Mouse (Mus musculus): Measurements from ENCODE around the gene Inha. TPM values are rescaled to one million over a fixed set of nuclear protein-coding genes. Genes with fewer than 3 reads are reported as not detected.

Inha gene
- polyA plus RNA-seq, 1 experiment from 2014 or later = 4.6 TPM

DNA sequence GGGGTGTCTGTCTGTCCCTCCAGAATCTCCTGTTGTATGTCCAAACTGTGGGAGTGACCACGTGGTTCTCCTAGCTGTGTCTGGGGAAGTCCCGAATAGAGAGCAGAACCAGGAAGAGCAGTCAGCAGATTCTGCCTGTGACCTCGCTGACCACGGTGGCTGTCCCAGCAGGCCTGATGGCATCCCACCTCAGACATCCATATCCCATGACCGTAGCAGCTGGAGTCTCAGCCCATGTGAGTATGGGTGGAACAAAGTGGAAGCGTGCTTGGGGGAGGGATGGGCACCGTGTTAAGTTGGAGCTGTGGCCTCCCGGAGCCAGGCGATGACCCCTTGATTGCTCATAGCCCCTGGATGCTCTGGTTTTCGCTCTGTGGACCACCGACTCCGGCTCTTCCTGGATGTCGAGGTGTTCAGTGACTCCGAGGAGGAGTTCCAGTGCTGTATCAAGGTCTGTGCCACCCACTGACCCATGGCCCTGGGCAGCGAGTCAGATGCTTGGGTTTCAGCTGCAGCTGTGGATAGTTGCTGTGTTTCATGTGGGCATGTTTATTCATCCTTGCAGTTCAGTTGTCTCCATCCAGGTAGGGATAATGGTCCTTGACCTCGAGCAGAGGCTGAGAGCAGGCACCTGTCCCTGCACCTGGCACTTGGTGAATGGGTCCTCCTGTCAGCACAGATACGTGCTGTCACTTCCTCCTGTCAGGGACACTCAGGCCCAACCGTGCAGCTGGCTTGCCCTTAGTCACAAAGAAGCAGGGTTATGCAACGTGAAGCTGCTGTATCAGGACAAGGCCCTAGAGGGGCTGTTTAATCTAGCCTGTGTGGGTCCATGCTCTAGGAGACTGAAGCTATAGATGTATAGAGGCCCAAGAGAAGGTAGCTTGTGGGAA is 25.6 kb downstream of the Inha start:
- no peak overlapping the region for H3K27ac ChIP-seq
- no peaks in the 10 kb centered on the region for H3K27me3 ChIP-seq
- no peak overlapping the region for H3K4me2 ChIP-seq
- H3K4me3 ChIP-seq = no peak overlapping the region
- peaks cover 38% of the 10 kb centered on the region; the same call in 1 of the 2 replicates for H3K36me3 ChIP-seq
- no peak overlapping the region for H3K9ac ChIP-seq
- no peaks in the 10 kb centered on the region for H3K9me3 ChIP-seq
- no peaks in the 10 kb centered on the region for H3K4me1 ChIP-seq
- ATAC-seq (ENCODE audit: borderline replicate concordance, extremely low read depth, low FRiP score, low TSS enrichment) = no peak
- 84% methylated on average over 19 of the region's 19 CpGs for WGBS

DNA sequence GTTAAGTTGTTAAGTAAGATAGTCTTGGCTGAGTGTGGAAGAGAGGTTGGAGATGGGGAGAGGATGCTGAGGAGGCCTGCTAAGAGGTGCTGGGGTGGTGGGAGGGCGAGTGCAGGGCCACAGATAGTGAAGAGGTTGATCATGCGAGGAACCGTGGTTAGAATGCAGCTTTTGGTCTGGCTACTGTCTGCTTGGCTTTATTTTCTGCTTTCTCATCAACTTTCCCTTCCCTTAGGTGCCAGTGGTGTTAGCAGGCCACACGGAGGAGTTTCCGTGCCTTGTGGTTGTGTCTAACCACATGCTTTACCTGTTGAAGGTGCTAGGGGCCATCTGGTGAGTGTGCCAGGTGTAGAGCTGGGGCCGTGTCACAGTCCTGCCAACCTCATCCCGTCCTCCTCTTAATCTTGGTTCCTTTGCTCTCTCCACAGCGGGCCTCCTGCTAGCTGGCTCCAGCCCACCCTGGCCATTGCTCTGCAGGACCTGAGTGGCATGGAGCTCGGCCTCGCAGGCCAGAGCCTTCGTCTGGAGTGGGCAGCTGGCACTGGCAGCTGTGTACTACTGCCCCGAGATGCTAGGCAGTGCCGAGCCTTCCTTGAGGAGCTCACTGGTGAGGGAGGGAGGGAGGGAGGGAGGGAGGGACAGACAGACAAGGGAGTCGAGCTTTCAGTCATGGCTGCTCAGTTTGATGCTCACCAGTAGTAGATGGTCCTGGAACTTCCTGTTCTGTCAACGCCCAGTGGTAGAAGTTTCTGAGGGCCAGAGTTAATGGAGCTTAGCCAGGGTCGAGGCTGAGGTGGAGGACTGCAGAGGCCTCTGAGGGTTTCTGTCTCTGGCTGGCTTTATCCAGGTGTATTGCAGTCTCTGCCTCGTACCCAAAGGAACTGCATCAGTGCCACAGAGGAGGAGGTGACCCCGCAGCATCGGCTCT is 26.7 kb downstream of the Inha start:
- H3K4me1 ChIP-seq = no peaks in the 10 kb centered on the region
- H3K9ac ChIP-seq = no peak overlapping the region
- WGBS = 84% methylated on average over 19 of the region's 19 CpGs
- no peak for ATAC-seq (ENCODE audit: borderline replicate concordance, extremely low read depth, low FRiP score, low TSS enrichment)
- no peak overlapping the region for H3K4me2 ChIP-seq
- no peaks in the 10 kb centered on the region for H3K27me3 ChIP-seq
- H3K27ac ChIP-seq = no peak overlapping the region
- H3K36me3 ChIP-seq = peaks cover 32% of the 10 kb centered on the region; the same call in 1 of the 2 replicates
- H3K4me3 ChIP-seq = no peak overlapping the region
- H3K9me3 ChIP-seq = no peaks in the 10 kb centered on the region

DNA sequence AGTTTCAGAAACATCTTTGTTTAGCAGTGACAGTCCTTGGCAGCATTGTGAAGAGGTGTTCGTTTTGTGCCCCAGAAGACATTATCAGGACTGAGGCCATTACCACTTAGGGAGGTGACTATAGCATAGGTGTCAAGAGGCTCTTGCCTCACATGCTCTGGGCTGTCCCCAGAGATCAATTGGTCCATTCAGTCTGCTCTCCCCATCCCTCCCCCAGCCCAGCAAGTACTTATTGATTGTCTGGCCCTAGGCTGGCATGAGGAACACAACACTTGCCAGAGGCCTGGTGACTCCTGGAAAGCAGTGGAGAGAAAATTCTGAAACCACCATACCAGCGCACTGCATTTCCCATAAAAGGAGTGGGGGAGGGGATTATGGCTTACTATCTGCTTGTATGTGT is 30.7 kb downstream of the Inha start:
- no peak for ATAC-seq (ENCODE audit: borderline replicate concordance, extremely low read depth, low FRiP score, low TSS enrichment)
- 68% methylated on average over 2 of the region's 2 CpGs for whole genome bisulfite sequencing
- Histone ChIP-seq H3K4me3 (no peak overlapping the region), H3K4me2 (no peak overlapping the region), H3K9me3 (no peaks in the 10 kb centered on the region), H3K27me3 (no peaks in the 10 kb centered on the region), H3K27ac (no peak overlapping the region), H3K36me3 (peaks cover 23% of the 10 kb centered on the region; the same call in 1 of the 2 replicates), H3K4me1 (no peaks in the 10 kb centered on the region), H3K9ac (no peak overlapping the region)

DNA sequence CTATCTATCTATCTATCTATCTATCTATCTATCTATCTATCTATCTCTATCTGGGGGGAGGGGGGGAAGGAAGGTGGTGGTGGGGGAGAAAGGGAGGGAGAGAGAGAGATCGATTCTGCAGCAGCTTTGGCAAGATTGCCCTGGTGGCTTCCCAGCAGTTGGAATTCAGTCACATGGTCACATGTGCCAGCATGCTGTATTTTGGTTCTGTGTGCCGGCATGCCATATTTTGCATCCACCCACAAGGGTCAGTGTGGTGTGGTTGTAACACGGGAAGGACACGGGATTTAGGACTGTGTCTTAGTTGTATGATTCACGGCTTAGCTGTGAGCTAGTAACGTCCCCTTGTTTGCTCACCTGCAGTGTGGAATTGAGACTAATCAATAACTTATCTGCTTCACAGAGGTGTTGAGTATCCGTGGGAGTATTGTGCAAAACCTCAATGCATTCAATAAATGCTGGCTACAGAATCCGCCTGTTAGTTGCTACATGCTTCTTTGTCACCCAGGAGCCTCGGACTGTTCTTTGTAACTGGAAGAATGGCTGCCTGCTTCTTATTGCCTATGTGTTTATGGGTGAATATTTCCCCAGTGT is 31.8 kb downstream of the Inha start:
- no peaks in the 10 kb centered on the region for H3K9me3 ChIP-seq
- peaks cover 16% of the 10 kb centered on the region; the same call in 1 of the 2 replicates for H3K36me3 ChIP-seq
- WGBS = 72% methylated on average over 9 of the region's 9 CpGs
- H3K4me3 ChIP-seq = no peak overlapping the region
- no peak overlapping the region for H3K4me2 ChIP-seq
- no peak for ATAC-seq (ENCODE audit: borderline replicate concordance, extremely low read depth, low FRiP score, low TSS enrichment)
- H3K27ac ChIP-seq = no peak overlapping the region
- no peaks in the 10 kb centered on the region for H3K27me3 ChIP-seq
- H3K4me1 ChIP-seq = no peaks in the 10 kb centered on the region
- no peak overlapping the region for H3K9ac ChIP-seq

DNA sequence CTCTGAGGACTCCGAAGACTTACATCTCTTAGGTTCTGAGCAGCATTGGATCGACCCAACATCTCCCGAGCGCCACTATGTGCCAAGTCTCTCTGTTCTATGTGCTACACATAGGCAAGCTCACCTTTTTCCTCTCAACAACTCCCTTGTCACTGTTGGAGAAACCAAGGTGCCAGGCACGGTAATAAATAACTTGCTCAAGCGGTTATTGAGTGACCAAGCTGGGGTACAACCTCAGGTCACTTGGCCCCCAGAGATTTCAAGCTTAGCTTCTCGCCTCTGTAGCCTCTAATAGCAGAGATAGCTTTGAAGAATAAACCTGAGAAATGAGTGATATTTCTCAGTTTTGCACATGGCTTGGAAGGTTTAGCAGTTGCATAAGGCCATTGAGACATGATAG is 34.6 kb downstream of the Inha start:
- peaks cover 4% of the 10 kb centered on the region for H3K4me1 ChIP-seq
- H3K27ac ChIP-seq = no peak overlapping the region
- H3K4me2 ChIP-seq = no peak overlapping the region
- no peaks in the 10 kb centered on the region for H3K36me3 ChIP-seq
- 89% methylated on average over 7 of the region's 7 CpGs for WGBS
- no peaks in the 10 kb centered on the region for H3K27me3 ChIP-seq
- no peak for ATAC-seq (ENCODE audit: borderline replicate concordance, extremely low read depth, low FRiP score, low TSS enrichment)
- no peaks in the 10 kb centered on the region for H3K9me3 ChIP-seq
- H3K9ac ChIP-seq = no peak overlapping the region
- H3K4me3 ChIP-seq = no peak overlapping the region

DNA sequence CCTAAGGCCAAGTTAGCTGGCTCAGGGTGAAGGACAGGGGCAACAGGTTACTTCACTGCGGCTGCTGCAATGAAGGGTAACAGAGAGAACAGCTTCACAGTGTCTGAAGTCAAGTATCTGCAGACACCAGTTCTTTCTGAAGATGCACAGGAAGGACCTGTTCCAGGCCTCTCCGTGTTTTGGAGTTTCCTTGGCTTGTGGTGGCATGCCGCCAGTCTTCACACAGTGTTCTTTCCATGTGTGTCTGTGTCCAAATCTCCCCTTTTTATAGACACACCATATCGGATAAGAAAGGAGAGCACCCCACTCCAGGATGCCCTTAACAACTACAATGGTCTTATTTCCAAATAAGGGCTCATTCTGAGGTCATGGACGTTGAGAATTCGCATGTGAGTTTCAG is 37.5 kb downstream of the Inha start:
- H3K27me3 ChIP-seq = peaks cover 5% of the 10 kb centered on the region; the same call in 1 of the 2 replicates
- ATAC-seq (ENCODE audit: borderline replicate concordance, extremely low read depth, low FRiP score, low TSS enrichment) = no peak
- H3K4me1 ChIP-seq = peaks cover 11% of the 10 kb centered on the region
- H3K4me3 ChIP-seq = no peak overlapping the region
- no peak overlapping the region for H3K4me2 ChIP-seq
- no peaks in the 10 kb centered on the region for H3K9me3 ChIP-seq
- H3K9ac ChIP-seq = no peak overlapping the region
- WGBS = 77% methylated on average over 6 of the region's 6 CpGs
- no peaks in the 10 kb centered on the region for H3K36me3 ChIP-seq
- no peak overlapping the region for H3K27ac ChIP-seq

DNA sequence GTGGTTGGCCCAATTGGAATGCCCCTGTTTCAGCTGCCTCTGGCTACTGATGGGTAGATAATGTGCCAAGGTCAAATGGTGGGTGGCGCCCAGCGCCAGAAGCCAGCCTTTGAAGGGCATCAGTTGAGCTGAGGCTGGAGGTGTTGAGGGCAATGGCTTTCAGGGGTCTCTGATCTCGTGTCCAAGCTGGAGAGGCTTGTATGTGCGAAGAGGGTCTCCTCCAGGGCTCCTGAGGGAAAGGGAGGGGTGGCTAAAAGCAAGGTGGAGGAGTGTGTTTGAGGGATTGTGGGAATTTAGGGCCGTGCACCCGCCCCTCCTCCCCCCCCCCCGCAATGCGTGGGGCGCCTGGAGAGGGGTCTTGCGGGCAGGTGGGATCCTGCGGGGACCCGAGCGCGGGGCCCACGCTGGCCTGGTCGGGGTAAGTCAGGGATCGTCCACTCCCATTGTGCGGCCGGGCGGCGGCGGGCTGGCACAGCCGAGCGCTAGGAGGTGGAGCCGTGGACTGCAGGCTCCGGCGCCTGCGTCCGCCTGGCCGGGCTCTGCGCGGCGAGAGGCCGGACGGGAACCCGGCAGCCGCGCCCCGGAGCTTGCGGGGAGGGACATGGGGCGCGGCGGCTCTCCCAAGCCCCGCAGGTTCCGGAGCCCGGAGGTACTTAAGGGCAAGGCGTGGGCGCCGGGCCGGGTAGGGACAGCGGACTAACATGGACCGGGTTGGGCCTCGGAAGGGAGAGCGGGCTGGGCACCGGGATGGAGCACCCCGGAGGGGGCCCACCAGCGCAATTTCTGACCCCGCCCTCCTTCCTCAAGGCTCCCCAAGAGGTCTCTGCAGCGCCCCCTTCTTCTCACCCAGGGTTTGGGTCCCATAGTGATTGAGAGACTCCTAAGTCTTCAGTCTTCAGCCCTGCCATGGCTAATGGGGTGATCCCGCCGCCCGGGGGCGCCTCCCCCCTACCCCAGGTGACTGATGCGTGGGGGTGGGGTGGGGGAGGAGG is 39.4 kb downstream of the Inha start, which contains the start of gene Slc4a3:
Gene Slc4a3 (plus strand): TSS at position 302 of the 992 bp plus-strand sequence.
- Histone ChIP-seq H3K4me3 (peak within 1 kb of the TSS; percentile 73), H3K27me3 (peaks cover 5% of the 10 kb centered on the region; the same call in 1 of the 2 replicates), H3K4me2 (peak within 1 kb of the TSS; percentile 83), H3K9ac (peak within 1 kb of the TSS; percentile 78), H3K27ac (peak within 1 kb of the TSS; percentile 65), H3K4me1 (peaks cover 11% of the 10 kb centered on the region), H3K36me3 (no peaks in the 10 kb centered on the region), H3K9me3 (no peaks in the 10 kb centered on the region)
- peak; percentile 82 for ATAC-seq (ENCODE audit: borderline replicate concordance, extremely low read depth, low FRiP score, low TSS enrichment)
- WGBS = 2% methylated on average over 54 of the region's 64 CpGs

DNA sequence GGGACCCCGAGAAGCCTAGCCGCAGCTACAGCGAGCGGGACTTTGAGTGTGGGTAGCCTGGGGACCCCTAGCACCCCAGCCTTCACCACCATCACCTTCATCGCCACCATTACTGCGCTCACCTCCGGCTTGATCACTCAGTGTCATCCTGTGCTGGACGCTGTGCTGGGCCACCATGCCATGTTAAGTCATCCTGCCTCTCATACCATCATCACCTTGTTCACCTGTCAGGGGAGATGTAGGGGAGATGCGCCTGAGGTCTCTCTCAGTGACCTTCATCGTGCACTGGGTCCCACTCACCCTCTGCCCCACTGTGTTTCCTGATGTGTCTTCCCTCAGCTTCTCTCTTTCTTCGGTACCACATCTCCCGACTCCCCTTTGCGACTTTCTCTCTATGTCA is 40.5 kb downstream of the Inha start:
- peak overlapping the region; percentile 83; the same call in 1 of the 2 replicates for H3K4me2 ChIP-seq
- 92% methylated on average over 13 of the region's 13 CpGs for WGBS
- no peaks in the 10 kb centered on the region for H3K9me3 ChIP-seq
- H3K27ac ChIP-seq = no peak overlapping the region
- peaks cover 5% of the 10 kb centered on the region; the same call in 1 of the 2 replicates for H3K27me3 ChIP-seq
- no peak for ATAC-seq (ENCODE audit: borderline replicate concordance, extremely low read depth, low FRiP score, low TSS enrichment)
- peaks cover 11% of the 10 kb centered on the region for H3K4me1 ChIP-seq
- H3K9ac ChIP-seq = no peak overlapping the region
- peak overlapping the region; percentile 73; the same call in 1 of the 2 replicates for H3K4me3 ChIP-seq
- peaks cover 5% of the 10 kb centered on the region; the same call in 1 of the 2 replicates for H3K36me3 ChIP-seq

DNA sequence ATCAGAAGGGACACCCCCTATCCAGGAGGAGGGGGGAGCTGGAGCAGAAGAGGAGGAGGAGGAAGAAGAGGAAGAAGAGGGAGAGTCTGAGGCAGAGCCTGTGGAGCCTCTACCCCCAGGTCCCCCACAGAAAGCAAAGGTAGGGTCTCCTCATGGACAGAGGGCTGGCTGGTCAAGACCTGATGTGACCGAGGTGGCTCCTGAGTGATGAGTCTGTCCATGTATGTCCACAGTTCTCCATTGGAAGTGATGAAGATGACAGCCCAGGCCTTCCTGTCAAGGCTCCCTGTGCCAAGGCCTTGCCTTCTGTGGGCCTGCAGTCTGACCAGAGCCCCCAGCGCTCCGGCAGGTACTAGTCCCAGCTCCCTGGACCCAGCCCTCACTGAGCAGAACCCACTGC is 41.2 kb downstream of the Inha start:
- Histone ChIP-seq H3K27ac (no peak overlapping the region), H3K36me3 (peaks cover 5% of the 10 kb centered on the region; the same call in 1 of the 2 replicates), H3K4me3 (no peak overlapping the region), H3K9ac (no peak overlapping the region), H3K9me3 (no peaks in the 10 kb centered on the region), H3K4me1 (peaks cover 11% of the 10 kb centered on the region), H3K27me3 (peaks cover 5% of the 10 kb centered on the region; the same call in 1 of the 2 replicates), H3K4me2 (no peak overlapping the region)
- no peak for ATAC-seq (ENCODE audit: borderline replicate concordance, extremely low read depth, low FRiP score, low TSS enrichment)
- WGBS = 90% methylated on average over 3 of the region's 3 CpGs

DNA sequence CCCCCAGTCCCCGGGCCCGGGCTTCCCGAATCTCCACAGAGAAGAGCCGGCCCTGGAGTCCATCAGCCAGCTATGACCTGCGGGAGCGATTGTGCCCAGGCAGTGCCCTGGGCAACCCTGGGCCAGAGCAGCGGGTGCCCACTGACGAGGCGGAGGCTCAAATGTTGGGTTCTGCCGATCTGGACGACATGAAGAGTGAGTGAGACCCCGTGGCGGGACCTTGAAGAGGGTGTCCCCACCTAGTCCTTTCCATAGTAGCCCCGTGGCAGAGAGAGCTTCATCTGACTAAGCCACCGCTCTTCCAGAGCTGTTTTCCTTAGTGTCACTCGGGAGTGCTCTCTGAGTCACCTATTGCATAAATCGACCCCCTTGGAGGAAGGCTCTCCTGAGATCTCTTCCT is 42.0 kb downstream of the Inha start:
- peaks cover 5% of the 10 kb centered on the region; the same call in 1 of the 2 replicates for H3K36me3 ChIP-seq
- no peak overlapping the region for H3K27ac ChIP-seq
- H3K9me3 ChIP-seq = no peaks in the 10 kb centered on the region

More for the DNA sequence above, 42.0 kb downstream of the Inha start:
- no peak for ATAC-seq (ENCODE audit: borderline replicate concordance, extremely low read depth, low FRiP score, low TSS enrichment)
- Histone ChIP-seq H3K27me3 (peaks cover 5% of the 10 kb centered on the region; the same call in 1 of the 2 replicates), H3K4me2 (no peak overlapping the region), H3K4me1 (peaks cover 11% of the 10 kb centered on the region), H3K9ac (no peak overlapping the region), H3K4me3 (no peak overlapping the region)
- 85% methylated on average over 17 of the region's 17 CpGs for WGBS

Measured in lung, embryonic 15.5 days (tissue).